Mouse (Mus musculus): ENCODE measurements at regions not wholly inside any gene's neighbourhood (a gene's known extent, or its start where the extent isn't known, plus 50 kb on each side); places are given as distances from the start of the nearest gene placed in this dataset.
A peak's percentile ranks its signal among the peaks of the same experiment; 100 is the strongest.

DNA sequence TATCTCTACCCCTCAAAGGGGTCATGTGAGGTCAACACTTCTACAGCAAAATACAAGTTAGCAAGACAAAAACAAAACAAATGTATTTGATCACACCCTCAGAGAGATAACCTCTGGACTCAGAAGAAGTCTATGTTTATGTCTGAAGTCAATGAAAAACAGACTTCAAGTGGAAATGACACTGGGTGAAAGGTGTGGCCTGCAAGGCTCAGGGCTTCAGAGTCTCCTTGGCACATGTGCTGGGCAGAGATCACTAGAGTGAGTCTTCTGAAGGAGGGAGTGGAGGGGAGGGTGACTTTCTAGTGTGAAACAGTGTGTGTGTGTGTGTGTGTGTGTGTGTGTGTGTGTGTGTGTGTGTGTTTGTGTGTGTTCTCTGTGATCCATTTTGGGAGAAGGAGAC, 68.2 kb downstream of the Il12a start:
- no peaks in the 10 kb centered on the region for H3K36me3 ChIP-seq
- H3K9ac ChIP-seq = no peak overlapping the region
- no peak for ATAC-seq (ENCODE audit: insufficient read depth, low FRiP score, low read depth)
- no peak overlapping the region for H3K4me3 ChIP-seq (replicated peaks)
- no peaks in the 10 kb centered on the region for H3K27me3 ChIP-seq (replicated peaks)
- H3K9me3 ChIP-seq = no peaks in the 10 kb centered on the region
- H3K4me1 ChIP-seq = peaks cover 3% of the 10 kb centered on the region; the same call in 1 of the 2 replicates
- no peak overlapping the region for H3K27ac ChIP-seq
- H3K4me2 ChIP-seq = no peak overlapping the region

DNA sequence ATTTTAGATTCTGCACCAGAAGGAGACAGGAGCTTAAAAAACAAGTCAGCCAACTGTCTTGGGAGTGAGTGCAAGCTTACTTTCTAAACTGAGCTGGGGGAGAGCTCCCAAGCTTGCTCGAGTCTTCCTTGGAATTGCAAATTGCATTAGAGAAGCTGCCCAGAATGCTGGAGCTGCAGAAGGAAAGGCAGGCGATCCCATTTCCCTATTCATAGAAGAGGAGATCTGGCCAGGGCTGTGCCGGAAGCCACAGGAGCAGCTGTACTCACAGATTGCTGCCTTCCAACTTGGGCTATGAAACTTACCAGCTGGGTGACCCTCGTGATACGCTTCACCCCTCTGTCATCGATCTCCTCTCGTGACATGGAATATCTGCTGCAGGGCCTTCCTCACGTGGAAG, 68.9 kb downstream of the Il12a start:
- no peaks in the 10 kb centered on the region for H3K36me3 ChIP-seq
- H3K9me3 ChIP-seq = no peaks in the 10 kb centered on the region
- peaks cover 3% of the 10 kb centered on the region; the same call in 1 of the 2 replicates for H3K4me1 ChIP-seq
- H3K4me2 ChIP-seq = no peak overlapping the region
- no peak overlapping the region for H3K27ac ChIP-seq
- H3K9ac ChIP-seq = no peak overlapping the region
- ATAC-seq (ENCODE audit: insufficient read depth, low FRiP score, low read depth) = no peak
- H3K4me3 ChIP-seq (replicated peaks) = no peak overlapping the region
- no peaks in the 10 kb centered on the region for H3K27me3 ChIP-seq (replicated peaks)
- 26% methylated on average over 8 of the region's 8 CpGs for WGBS

DNA sequence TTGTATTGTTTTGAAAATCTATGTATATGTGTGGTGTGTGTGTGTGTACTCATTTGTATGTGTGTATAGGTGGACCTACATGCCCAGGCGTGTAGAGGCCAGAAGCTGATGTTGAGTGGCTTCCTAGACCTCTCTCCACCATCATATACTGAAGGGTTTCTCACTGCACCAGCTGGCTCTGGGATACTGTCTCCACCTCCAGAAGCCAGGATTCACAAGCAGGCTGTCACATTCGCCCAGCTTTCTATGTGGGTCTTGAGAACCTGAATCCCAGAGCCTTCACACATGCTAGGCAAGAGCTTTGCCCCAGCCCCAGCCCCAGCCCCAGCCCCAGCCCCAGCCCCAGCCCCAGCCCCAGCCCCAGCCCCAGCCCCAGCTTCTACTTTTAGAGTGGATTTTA, 70.4 kb downstream of the Il12a start:
- 67% methylated on average over 2 of the region's 2 CpGs for WGBS
- H3K9me3 ChIP-seq = no peaks in the 10 kb centered on the region

DNA sequence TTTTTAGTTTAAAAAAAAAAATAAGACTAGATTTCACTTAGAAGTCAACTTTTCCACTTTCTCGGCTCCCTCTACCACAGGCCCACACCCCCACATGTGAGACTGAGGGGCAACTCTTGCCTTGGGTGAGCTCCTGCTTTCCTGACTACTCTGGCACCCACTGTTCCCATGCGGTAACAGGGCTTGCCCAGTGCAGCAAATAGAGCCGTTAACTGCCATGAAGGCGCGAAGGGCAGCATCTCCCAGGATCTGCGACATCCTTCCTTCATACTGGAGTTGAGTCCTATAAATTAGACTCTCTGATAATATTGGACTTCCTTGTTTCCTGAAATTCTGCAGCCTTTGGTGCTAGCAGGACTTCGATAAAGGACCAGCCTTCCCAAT, 70.8 kb downstream of the Il12a start:
- Histone ChIP-seq H3K9ac (no peak overlapping the region), H3K36me3 (no peaks in the 10 kb centered on the region), H3K4me2 (no peak overlapping the region), H3K27ac (no peak overlapping the region), H3K27me3 (replicated peaks) (no peaks in the 10 kb centered on the region), H3K9me3 (no peaks in the 10 kb centered on the region), H3K4me3 (replicated peaks) (no peak overlapping the region), H3K4me1 (peaks cover 3% of the 10 kb centered on the region; the same call in 1 of the 2 replicates)
- WGBS = 45% methylated on average over 7 of the region's 7 CpGs
- no peak for ATAC-seq (ENCODE audit: insufficient read depth, low FRiP score, low read depth)

More for the DNA sequence above, 70.4 kb downstream of the Il12a start:
- Histone ChIP-seq H3K4me3 (replicated peaks) (no peak overlapping the region), H3K4me1 (peaks cover 3% of the 10 kb centered on the region; the same call in 1 of the 2 replicates), H3K9ac (no peak overlapping the region), H3K4me2 (no peak overlapping the region), H3K27ac (no peak overlapping the region), H3K27me3 (replicated peaks) (no peaks in the 10 kb centered on the region), H3K36me3 (no peaks in the 10 kb centered on the region)
- ATAC-seq (ENCODE audit: insufficient read depth, low FRiP score, low read depth) = no peak

DNA sequence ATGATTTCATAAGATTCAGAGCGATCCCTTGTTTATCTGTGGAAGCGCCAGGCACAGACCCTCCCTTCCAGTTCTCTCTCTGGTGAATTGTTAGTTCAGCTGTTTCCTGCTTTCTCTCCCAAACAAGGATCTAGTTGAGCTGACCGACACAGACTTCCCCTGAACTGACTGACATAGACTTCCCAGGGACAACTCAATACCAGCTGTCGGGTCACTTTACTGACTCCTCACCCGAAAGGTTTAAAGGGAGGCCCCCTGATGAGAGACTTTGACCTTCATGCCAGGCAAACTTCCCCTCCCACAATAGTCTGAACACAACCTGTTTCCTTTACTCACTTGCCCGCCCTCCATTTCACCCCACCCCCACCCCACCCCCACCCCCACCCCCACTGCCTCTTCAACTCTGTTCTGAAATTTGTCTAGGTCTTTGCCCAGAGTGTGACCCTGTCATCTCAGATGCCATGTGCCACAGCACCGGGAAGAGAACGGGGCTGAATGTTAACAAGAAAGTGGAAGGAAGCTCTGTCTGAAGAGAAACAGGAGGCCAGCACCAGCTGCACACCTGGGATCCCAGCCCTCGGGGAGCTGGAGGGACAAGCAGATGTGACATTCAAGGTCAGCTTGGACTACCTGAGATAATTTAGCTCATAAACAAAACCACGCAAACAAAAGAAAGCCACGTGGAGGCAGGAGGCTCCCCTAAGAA, 71.3 kb downstream of the Il12a start:
- H3K27ac ChIP-seq = no peak overlapping the region
- no peak overlapping the region for H3K9ac ChIP-seq
- H3K36me3 ChIP-seq = no peaks in the 10 kb centered on the region
- peaks cover 3% of the 10 kb centered on the region; the same call in 1 of the 2 replicates for H3K4me1 ChIP-seq
- peak overlapping the region; percentile 25; the same call in 1 of the 2 replicates for H3K4me2 ChIP-seq
- no peak for ATAC-seq (ENCODE audit: insufficient read depth, low FRiP score, low read depth)
- no peaks in the 10 kb centered on the region for H3K9me3 ChIP-seq
- H3K4me3 ChIP-seq (replicated peaks) = no peak overlapping the region
- no peaks in the 10 kb centered on the region for H3K27me3 ChIP-seq (replicated peaks)
- 14% methylated on average over 11 of the region's 11 CpGs for WGBS

DNA sequence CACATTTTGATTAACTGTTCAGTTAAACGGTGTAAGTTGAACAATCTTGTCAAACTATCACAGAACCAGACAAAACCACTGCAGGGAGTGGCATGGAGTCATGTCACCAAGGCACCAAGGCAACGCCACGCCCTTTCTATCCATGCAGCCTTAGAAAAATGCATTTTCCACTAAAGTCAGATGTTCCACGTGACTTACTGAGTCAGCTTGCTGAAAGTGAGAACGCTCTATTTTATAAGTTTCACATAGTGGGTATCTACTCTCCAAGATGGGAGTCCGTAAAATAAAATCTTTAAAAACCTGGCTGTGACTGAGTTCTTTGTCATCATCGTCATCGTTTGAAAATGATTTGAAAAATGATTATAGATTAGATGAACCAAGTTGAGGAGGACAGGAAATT, 72.5 kb downstream of the Il12a start:
- H3K27ac ChIP-seq = no peak overlapping the region
- peaks cover 3% of the 10 kb centered on the region; the same call in 1 of the 2 replicates for H3K4me1 ChIP-seq
- no peaks in the 10 kb centered on the region for H3K9me3 ChIP-seq
- H3K36me3 ChIP-seq = no peaks in the 10 kb centered on the region
- WGBS = 82% methylated on average over 8 of the region's 8 CpGs
- no peak overlapping the region for H3K4me2 ChIP-seq
- no peak overlapping the region for H3K4me3 ChIP-seq (replicated peaks)
- no peak overlapping the region for H3K9ac ChIP-seq
- no peaks in the 10 kb centered on the region for H3K27me3 ChIP-seq (replicated peaks)
- no peak for ATAC-seq (ENCODE audit: insufficient read depth, low FRiP score, low read depth)

DNA sequence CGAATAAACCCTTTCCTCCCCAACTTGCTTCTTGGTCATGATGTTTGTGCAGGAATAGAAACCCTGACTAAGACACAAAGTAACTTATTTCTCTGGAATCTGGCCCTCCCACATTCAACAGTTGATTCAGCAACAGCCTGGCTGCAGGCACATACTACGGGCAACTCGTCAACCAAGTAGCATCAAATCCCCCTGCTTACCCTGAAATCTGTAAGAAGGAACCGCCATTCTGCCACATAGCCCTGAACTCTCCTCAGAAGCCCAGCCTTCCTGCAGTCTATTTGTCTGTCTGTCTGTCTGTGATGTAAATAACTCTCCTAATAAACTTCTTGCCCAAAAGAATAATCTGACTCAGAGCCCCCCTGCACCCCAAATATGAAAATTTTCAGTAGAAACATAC, 73.9 kb downstream of the Il12a start:
- WGBS = 84% methylated on average over 4 of the region's 4 CpGs
- peaks cover 3% of the 10 kb centered on the region; the same call in 1 of the 2 replicates for H3K4me1 ChIP-seq
- no peak overlapping the region for H3K9ac ChIP-seq
- no peak overlapping the region for H3K27ac ChIP-seq
- H3K27me3 ChIP-seq (replicated peaks) = no peaks in the 10 kb centered on the region
- no peaks in the 10 kb centered on the region for H3K36me3 ChIP-seq
- no peak overlapping the region for H3K4me2 ChIP-seq
- no peak overlapping the region for H3K4me3 ChIP-seq (replicated peaks)
- no peaks in the 10 kb centered on the region for H3K9me3 ChIP-seq
- no peak for ATAC-seq (ENCODE audit: insufficient read depth, low FRiP score, low read depth)

DNA sequence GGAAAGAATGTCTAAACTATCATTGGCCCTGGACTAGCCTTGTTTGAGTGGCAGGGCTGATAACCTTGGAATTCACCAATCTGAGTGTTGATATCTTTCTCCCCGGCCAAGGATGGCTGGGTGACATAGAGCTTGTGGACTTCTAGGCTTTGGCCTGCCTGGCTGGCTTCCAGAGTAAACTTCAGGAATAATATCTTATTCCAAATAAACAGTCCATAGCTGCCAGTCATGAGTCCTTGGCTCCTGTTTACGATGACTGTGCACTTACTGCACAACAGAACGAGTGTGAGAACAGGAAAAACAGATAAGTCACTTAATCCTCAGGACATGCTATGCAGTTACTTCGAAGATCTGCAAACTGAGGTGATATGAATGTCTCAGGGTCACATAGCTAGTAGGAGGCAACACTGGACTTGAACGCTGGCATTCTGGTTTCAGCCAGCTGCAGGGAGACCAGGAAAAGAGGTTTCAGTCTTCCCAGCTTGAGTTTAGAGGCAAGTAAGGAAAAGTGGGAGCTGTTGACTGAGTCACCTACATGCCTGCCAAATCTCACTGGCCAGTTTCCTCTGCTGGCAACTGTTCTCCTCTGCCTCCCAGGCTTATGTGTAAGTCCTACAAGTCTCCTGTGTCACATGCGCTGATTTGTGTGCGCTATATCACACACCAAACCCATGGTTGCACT, 74.6 kb downstream of the Il12a start:
- Histone ChIP-seq H3K27me3 (replicated peaks) (no peaks in the 10 kb centered on the region), H3K27ac (no peak overlapping the region), H3K9ac (no peak overlapping the region), H3K9me3 (no peaks in the 10 kb centered on the region), H3K4me3 (replicated peaks) (no peak overlapping the region), H3K36me3 (no peaks in the 10 kb centered on the region), H3K4me2 (no peak overlapping the region), H3K4me1 (peaks cover 3% of the 10 kb centered on the region; the same call in 1 of the 2 replicates)
- WGBS = 37% methylated on average over 7 of the region's 7 CpGs
- ATAC-seq (ENCODE audit: insufficient read depth, low FRiP score, low read depth) = peak; percentile 57; the same call in 1 of the 2 replicates

DNA sequence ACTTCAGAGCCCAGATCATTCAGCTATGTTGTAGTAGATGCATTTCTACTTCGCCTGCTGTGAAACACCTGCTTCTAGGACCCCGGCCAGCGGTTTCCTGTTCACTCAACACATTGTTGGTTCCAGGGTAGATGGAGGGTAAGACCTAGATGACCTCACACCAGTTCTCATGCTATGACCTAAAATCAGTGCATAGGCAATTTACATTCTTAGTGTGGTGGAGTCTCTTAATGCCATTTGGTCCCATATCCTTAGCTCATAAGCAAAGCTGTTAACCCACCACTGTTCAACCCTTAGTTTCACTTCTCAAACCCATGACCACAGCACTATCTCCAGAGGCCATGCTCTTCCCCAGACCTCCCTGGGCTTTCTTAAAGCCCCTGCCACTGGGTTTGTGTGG, 81.1 kb downstream of the Il12a start:
- ATAC-seq (ENCODE audit: insufficient read depth, low FRiP score, low read depth) = no peak
- Histone ChIP-seq H3K4me3 (replicated peaks) (no peak overlapping the region), H3K4me1 (no peaks in the 10 kb centered on the region), H3K9ac (no peak overlapping the region), H3K36me3 (no peaks in the 10 kb centered on the region), H3K27ac (no peak overlapping the region), H3K27me3 (replicated peaks) (no peaks in the 10 kb centered on the region), H3K9me3 (no peaks in the 10 kb centered on the region), H3K4me2 (no peak overlapping the region)
- WGBS = 84% methylated on average over 3 of the region's 3 CpGs

DNA sequence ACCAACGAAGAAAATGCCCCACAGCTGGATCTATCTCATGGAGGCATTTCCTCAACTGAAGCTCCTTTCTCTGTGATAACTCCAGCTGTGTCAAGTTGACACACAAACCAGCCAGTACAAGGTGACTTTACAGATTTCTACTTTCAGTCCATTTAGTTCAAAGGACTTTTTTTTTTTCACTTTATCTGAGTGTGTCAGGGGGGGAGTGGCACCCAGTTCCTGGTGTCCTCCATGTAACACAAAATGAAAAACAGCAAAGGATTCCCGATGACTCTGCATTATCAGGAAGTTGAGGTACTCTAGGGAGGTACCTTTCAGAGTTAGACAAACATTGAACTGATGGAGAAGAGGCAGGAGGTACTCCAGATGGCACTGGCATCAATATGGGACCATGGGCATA, 87.4 kb downstream of the Il12a start:
- ATAC-seq (ENCODE audit: insufficient read depth, low FRiP score, low read depth) = no peak
- Histone ChIP-seq H3K4me2 (no peak overlapping the region), H3K27me3 (replicated peaks) (no peaks in the 10 kb centered on the region), H3K9ac (no peak overlapping the region), H3K36me3 (no peaks in the 10 kb centered on the region), H3K4me1 (peaks cover 3% of the 10 kb centered on the region; the same call in 1 of the 2 replicates), H3K4me3 (replicated peaks) (no peak overlapping the region), H3K9me3 (no peaks in the 10 kb centered on the region), H3K27ac (no peak overlapping the region)
- 63% methylated on average over 2 of the region's 2 CpGs for WGBS

DNA sequence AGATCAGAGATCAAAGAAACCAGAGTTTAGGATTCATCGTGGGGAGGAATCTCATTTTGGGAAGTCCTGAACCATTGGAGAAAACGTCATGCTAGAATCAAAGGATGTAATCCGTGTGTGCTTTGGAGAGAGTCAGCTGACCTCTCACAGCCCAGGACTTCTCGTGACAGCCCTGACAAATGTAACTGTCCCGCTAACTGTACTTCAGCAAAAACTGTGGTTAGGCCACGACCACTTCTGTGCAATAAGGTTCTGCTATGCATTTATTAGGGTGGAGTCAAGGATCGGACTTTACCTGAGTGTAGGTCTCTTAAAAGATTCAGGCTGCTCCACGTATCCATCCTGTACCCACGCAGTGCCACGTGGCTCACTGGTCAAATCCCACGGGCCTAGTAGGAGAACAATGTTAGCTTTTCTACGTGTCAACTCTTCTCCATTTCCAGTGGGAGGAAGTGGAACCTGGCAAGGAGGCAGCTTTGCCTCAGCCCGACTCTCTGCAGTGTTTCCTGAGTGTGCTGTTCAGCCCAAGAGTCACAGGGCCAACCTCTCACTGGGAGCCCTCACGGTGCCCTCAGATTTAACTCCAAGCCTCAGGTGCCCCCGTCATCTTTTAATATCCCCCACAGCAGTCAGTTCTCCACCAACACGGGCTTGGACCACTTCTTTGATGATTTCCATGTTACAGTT, 88.1 kb downstream of the Il12a start:
- ATAC-seq (ENCODE audit: insufficient read depth, low FRiP score, low read depth) = no peak
- Histone ChIP-seq H3K4me3 (replicated peaks) (no peak overlapping the region), H3K27ac (no peak overlapping the region), H3K36me3 (no peaks in the 10 kb centered on the region), H3K27me3 (replicated peaks) (no peaks in the 10 kb centered on the region), H3K9ac (no peak overlapping the region), H3K4me2 (no peak overlapping the region), H3K4me1 (peaks cover 3% of the 10 kb centered on the region; the same call in 1 of the 2 replicates), H3K9me3 (no peaks in the 10 kb centered on the region)
- 78% methylated on average over 16 of the region's 16 CpGs for WGBS

DNA sequence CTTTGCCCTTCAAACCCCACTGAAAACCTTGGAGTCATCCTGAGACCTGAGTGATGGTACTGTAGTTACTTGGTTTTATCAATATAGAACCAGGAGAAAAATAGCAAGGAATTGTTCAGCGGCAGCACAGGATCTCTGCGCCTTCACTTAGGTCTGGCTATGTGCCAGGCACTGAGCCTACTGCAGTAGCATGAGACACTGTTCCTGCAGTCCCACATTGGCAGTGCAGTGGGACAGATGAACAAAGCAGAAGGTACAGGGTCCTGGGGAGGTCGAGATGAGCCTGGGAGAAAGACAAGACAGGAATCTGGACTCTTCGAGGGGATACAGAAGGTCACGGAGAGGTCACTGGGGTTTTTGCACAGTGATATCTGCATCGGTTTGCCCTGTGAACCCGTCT, 88.5 kb upstream of the 1110032F04Rik start:
- no peak overlapping the region for H3K27ac ChIP-seq
- no peaks in the 10 kb centered on the region for H3K9me3 ChIP-seq
- H3K27me3 ChIP-seq (replicated peaks) = no peaks in the 10 kb centered on the region
- no peak overlapping the region for H3K4me2 ChIP-seq
- H3K4me1 ChIP-seq = peaks cover 3% of the 10 kb centered on the region; the same call in 1 of the 2 replicates
- no peak overlapping the region for H3K4me3 ChIP-seq (replicated peaks)
- H3K9ac ChIP-seq = no peak overlapping the region
- 48% methylated on average over 7 of the region's 7 CpGs for WGBS
- no peaks in the 10 kb centered on the region for H3K36me3 ChIP-seq
- no peak; the same call in 1 of the 2 replicates for ATAC-seq (ENCODE audit: insufficient read depth, low FRiP score, low read depth)

Measured in stomach, embryonic 15.5 days (tissue).